Mouse (Mus musculus) embryonic facial prominence, embryonic 13.5 days (tissue): Measurements from ENCODE around the gene Klre1. TPM values are rescaled to one million over a fixed set of nuclear protein-coding genes. Genes with fewer than 3 reads are reported as not detected.

Source experiments
- ATAC-seq: fragments of 200-750 bp; cut with Nextera tagmentation; 2 replicates; pipeline ENCODE4 v1.8.0; 2017; ENCODE audit warnings: low read depth; ENCODE audit not compliant: insufficient number of reproducible peaks, insufficient read depth, low FRiP score, low TSS enrichment
- H3K27ac ChIP-seq: fragments of 300-500 bp; sonication (generic); 2 replicates; pipeline ENCODE4 v1.5.1; 2015; ENCODE audit warnings: moderate library complexity, mild to moderate bottlenecking, inconsistent platforms
- H3K27me3 ChIP-seq: fragments of 300-500 bp; sonication (generic); 2 replicates; pipeline ENCODE4 v1.6.1; 2015; ENCODE audit warnings: mild to moderate bottlenecking, inconsistent platforms
- H3K36me3 ChIP-seq: fragments of 300-500 bp; sonication (generic); 2 replicates; pipeline ENCODE4 v1.6.1; 2015; ENCODE audit warnings: mild to moderate bottlenecking, inconsistent platforms
- H3K4me1 ChIP-seq: fragments of 300-500 bp; sonication (generic); 2 replicates; pipeline ENCODE4 v1.6.1; 2015; ENCODE audit warnings: inconsistent platforms
- H3K4me2 ChIP-seq: fragments of 300-500 bp; sonication (generic); 2 replicates; pipeline ENCODE4 v1.6.1; 2015; ENCODE audit warnings: moderate library complexity, mild to moderate bottlenecking, inconsistent platforms
- H3K4me3 ChIP-seq: fragments of 300-500 bp; sonication (generic); 2 replicates; pipeline ENCODE4 v1.5.1; 2015; ENCODE audit warnings: mild to moderate bottlenecking, inconsistent platforms
- H3K9ac ChIP-seq: fragments of 300-500 bp; sonication (generic); 2 replicates; pipeline ENCODE4 v1.6.1; 2015; ENCODE audit warnings: mild to moderate bottlenecking, inconsistent platforms
- H3K9me3 ChIP-seq: fragments of 300-500 bp; sonication (generic); 2 replicates; pipeline ENCODE4 v1.6.1; 2016; ENCODE audit warnings: inconsistent platforms
- WGBS: fragments of 180-500 bp; shearing (Covaris S2); methylation state at CpG from one replicate; pipeline ENCODE4 v1.1.7; 2015; ENCODE audit warnings: mixed read lengths; 5-methylcytosine and 5-hydroxymethylcytosine counted together
- polyA plus RNA-seq: library from polyadenylated mRNA; unstranded; fragments of >200 nt; fragmentation: Nextera tagmentation; extraction: Ambion mirVana; gene quantifications from 2 replicates; pipeline ENCODE4 v1.2.1, GENCODE M21; 2015

The Klre1 gene
- not detected in 2 replicates for polyA plus RNA-seq

DNA sequence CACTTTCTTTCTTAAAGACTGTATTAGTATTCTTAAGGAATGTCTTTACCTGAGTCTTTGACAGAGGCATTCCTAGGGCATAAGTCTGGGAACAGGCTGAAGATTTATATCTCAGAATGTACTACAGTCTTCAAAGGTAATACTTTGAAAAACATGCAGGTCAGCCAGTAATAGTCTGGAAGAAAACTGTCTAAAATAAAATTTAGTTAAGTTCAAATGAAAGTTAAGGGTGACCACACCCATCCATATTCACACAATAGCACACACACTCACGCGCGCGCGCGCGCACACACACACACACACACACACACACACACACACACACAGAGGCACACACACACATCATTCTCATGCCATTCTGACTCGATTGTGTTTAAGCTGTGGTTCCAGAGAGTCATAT, at the start of gene Klre1:
TSS of gene Klre1 (plus strand) at position 301 of the 400 bp plus-strand sequence.
- Histone ChIP-seq H3K4me3 (no peak within 1 kb of the TSS), H3K9me3 (no peaks in the 10 kb centered on the region), H3K27me3 (no peaks in the 10 kb centered on the region), H3K27ac (no peak within 1 kb of the TSS), H3K36me3 (no peaks in the 10 kb centered on the region), H3K4me1 (no peaks in the 10 kb centered on the region), H3K4me2 (no peak within 1 kb of the TSS), H3K9ac (no peak within 1 kb of the TSS)
- WGBS = 93% methylated on average over 8 of the region's 8 CpGs
- ATAC-seq = no peak

DNA sequence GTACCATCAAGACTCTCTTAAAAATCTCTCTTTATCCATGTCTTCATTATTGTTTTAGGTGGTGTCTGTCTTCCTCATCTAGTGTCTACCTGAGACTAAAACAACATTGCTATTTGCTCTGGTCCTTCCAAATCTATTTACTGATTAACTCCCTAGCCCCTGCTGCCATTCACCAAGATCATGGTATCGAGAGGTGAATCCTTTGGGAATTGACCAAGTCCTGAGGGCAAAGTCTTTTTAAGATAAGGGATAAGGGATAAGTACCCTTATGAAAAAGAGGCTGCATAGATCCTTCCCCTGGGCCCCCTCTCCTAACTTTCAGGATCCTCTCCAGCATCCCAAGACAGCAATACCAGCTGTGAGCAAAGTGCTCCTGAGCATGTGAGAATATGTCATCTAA, 48.1 kb upstream of the Klre1 start:
- H3K4me3 ChIP-seq = no peak overlapping the region
- no peaks in the 10 kb centered on the region for H3K9me3 ChIP-seq
- WGBS = 74% methylated on average over 1 of the region's 1 CpGs
- H3K36me3 ChIP-seq = no peaks in the 10 kb centered on the region
- peaks cover 10% of the 10 kb centered on the region for H3K4me1 ChIP-seq
- no peak overlapping the region for H3K9ac ChIP-seq
- no peak for ATAC-seq
- no peak overlapping the region for H3K4me2 ChIP-seq
- H3K27me3 ChIP-seq = no peaks in the 10 kb centered on the region; the same call in 1 of the 2 replicates
- no peak overlapping the region for H3K27ac ChIP-seq

DNA sequence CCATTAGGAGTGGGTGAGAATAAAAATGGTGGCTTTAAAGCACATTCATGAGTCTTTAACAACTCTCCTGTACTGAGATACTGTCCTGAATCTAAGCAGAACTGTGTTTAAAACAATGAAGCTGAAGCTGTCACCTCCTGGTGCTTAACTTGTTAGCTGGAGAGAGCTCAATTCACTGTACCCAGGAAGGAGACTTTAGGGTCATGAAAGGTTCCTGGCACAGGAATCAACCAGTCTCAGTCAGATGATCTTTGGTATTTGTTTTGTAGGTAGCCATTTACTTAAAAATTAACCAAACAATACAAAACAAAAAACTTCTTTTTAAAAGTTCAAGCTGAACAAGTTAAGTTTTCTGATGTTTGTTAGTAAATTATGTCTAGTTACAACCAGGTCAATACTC, 47.4 kb upstream of the Klre1 start:
- H3K4me3 ChIP-seq = no peak overlapping the region

DNA sequence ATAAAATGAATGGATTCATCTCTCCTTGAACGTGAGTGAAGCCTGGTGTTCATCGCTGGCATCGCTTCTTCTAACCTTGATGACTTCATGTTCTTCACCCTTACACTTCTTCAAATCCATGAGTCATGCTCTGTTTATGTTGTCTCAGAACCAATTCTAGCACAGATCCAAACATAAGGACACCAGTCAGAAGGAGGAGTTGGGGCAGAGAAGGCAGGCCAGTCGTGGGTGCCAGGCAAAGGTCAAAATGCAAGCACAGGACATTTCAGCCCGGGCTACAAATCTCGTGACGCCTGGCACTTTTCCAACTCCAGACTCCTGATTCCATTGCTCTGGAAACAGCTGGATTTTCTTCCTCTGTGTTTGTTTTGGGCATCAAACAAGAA, 45.2 kb upstream of the Klre1 start:
- Histone ChIP-seq H3K27me3 (no peaks in the 10 kb centered on the region; the same call in 1 of the 2 replicates), H3K27ac (no peak overlapping the region), H3K4me3 (peak overlapping the region; percentile 84), H3K9me3 (no peaks in the 10 kb centered on the region), H3K4me1 (peaks cover 19% of the 10 kb centered on the region), H3K9ac (peak overlapping the region; percentile 80), H3K4me2 (peak overlapping the region; percentile 78), H3K36me3 (0 out of 2 replicates have a peak, but pooled peaks cover 2% of the 10 kb centered on the region)
- no peak for ATAC-seq
- WGBS = 31% methylated on average over 7 of the region's 7 CpGs

More for the DNA sequence above, 47.4 kb upstream of the Klre1 start:
- Histone ChIP-seq H3K4me2 (no peak overlapping the region), H3K27me3 (no peaks in the 10 kb centered on the region; the same call in 1 of the 2 replicates), H3K36me3 (no peaks in the 10 kb centered on the region), H3K9ac (no peak overlapping the region), H3K4me1 (peaks cover 16% of the 10 kb centered on the region), H3K27ac (no peak overlapping the region), H3K9me3 (no peaks in the 10 kb centered on the region)
- ATAC-seq = no peak

DNA sequence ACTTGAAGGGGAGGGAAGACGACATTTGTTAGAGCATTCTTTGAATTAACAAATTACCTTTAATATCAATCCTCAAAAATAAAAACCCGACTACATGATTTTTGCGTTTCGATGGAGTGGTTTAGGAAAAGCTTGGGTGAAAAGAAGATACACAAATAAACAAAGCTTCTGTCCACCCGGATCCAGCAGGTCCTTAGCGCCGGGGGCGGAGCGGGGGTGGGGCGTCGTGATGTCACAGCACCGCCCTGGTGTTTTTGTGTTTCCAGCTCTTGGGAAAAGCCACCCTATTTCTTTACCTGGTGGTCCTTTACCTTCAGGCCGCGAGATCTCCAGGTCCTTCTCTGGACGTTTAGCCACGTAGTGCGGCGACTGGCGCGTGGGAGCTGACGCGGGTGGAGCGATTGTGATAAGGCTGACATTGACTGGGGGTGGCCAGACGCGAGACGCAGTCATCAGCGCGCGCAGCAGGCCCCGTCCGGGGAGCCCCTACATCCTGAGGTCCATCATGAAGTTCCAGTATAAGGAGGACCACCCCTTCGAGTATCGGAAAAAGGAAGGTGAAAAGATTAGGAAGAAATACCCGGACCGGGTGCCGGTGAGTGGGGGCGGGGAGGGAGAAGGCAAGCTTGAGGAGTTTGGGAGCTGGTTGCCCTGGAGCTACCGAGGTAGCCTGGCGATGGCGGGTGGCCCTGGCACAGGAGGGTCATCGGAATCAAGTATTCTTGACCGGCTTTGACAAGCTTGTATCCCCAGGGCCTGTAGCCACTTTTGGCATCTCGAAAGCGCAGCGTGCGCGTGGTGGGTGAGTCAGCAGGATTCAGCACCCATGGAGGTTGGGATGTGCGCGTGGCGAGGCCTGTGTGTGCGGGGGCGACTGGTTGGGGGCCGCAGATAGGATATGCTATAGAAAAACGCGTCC, 44.5 kb upstream of the Klre1 start, which contains the start of gene Gabarapl1:
TSS of gene Gabarapl1 (plus strand) at position 219 of the 919 bp plus-strand sequence.
- ATAC-seq = 0 out of 2 replicates have a peak, but pooled peaks have one; percentile 77
- no peak within 1 kb of the TSS for H3K27ac ChIP-seq
- under 1% methylated on average over 55 of the region's 55 CpGs for WGBS

DNA sequence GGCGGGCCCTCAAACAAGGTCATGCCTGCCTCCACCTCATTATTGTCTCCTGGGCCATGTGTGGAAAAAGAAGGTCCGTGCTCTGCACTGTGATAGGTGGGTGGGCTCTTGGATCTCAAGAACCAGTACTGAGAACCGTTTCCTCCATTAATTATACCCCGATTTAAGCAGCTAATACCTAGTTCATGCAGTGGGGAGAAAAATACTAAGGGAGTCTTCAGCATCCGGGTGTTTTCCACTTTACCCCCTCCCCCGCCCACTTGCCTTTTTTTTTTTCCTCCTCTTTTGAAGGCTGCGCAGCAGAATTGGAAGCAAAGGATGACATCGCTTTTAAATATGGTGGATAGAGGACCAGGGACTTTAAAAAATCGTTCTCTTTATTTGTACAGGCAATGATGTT, 43.6 kb upstream of the Klre1 start:
- no peak overlapping the region for H3K27ac ChIP-seq
- peak overlapping the region; percentile 78 for H3K4me2 ChIP-seq
- H3K4me3 ChIP-seq = peak overlapping the region; percentile 84
- peaks cover 19% of the 10 kb centered on the region for H3K4me1 ChIP-seq
- H3K36me3 ChIP-seq = peaks cover 14% of the 10 kb centered on the region
- WGBS = 15% methylated on average over 9 of the region's 9 CpGs
- no peaks in the 10 kb centered on the region; the same call in 1 of the 2 replicates for H3K27me3 ChIP-seq
- no peak for ATAC-seq
- H3K9ac ChIP-seq = peak overlapping the region; percentile 80
- no peaks in the 10 kb centered on the region for H3K9me3 ChIP-seq

More for the DNA sequence above, 44.5 kb upstream of the Klre1 start, which contains the start of gene Gabarapl1:
- H3K4me3 ChIP-seq = peak within 1 kb of the TSS; percentile 84
- H3K9ac ChIP-seq = peak within 1 kb of the TSS; percentile 80
- no peaks in the 10 kb centered on the region; the same call in 1 of the 2 replicates for H3K27me3 ChIP-seq
- H3K4me2 ChIP-seq = peak within 1 kb of the TSS; percentile 78
- H3K36me3 ChIP-seq = 0 out of 2 replicates have a peak, but pooled peaks cover 6% of the 10 kb centered on the region
- no peaks in the 10 kb centered on the region for H3K9me3 ChIP-seq
- H3K4me1 ChIP-seq = peaks cover 19% of the 10 kb centered on the region

DNA sequence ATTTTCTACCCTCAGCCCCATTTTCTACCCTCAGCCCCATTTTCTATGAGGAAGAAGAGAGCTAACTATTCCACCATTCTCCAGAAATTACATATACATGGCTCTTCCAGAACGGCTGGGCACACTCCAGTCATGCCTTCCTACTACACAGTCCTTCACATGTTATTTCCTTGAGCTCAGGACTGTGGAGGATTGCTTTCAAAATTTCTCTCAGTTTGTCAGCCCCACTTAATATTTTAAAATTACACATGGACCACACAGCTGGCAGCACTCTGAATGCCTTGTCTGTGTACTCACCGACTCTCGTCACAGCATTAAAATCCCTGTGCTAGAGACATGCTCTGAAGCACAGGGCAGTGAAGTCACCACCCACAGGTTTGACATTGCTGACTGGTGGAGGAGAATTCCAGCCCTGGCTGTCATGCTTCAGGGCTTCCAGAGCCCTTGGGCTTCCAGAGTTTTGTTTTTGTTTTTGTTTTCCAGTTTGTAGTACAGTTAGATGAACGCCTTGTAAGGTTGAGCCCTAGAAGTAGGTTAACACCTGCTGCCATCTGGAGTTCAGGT, 43.0 kb upstream of the Klre1 start:
- Histone ChIP-seq H3K9ac (0 out of 2 replicates have a peak overlapping the region, but pooled peaks have one; percentile 36), H3K27ac (no peak overlapping the region), H3K4me1 (peaks cover 19% of the 10 kb centered on the region), H3K4me3 (peak overlapping the region; percentile 84), H3K36me3 (peaks cover 21% of the 10 kb centered on the region), H3K9me3 (no peaks in the 10 kb centered on the region), H3K27me3 (no peaks in the 10 kb centered on the region), H3K4me2 (peak overlapping the region; percentile 78)
- ATAC-seq = no peak
- WGBS = 64% methylated on average over 4 of the region's 4 CpGs

DNA sequence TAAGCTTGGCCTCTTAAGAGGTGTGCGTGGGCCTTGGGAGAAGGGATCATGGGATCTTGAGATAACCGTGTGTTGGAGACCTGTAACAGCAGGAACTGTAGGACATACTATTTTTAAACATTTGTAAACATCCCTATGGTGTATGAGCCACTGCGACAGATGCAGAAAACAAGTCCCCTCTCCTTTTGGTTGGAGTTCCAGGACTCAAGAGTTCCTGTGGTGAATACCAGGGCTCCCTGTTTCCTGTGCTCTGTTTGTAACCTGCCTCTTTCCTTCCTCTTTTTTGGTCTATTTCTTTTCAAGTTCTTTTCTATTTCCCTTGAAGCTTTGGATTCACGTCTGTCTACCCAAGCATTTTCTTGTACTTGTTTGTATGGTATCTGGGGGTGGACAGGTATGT, 42.0 kb upstream of the Klre1 start:
- WGBS = 86% methylated on average over 4 of the region's 4 CpGs
- peak overlapping the region; percentile 78; the same call in 1 of the 2 replicates for H3K4me2 ChIP-seq

DNA sequence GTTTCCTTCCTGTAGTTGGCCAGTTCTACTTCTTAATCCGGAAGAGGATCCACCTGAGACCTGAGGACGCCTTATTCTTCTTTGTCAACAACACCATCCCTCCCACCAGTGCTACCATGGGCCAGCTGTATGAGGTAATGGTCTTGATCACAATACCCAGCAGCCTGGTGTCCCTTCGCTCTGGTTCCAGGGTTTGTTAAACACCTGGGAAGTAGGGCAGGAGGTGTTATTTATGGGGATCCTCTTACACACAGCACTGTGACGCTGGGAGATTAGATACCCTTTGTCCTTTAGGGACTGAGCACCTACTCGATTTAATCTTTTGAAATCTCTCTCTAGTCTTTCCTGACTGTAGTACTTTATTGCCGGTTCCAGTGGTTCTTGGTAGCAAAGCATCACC, 39.1 kb upstream of the Klre1 start:
- H3K27ac ChIP-seq = no peak overlapping the region

More for the DNA sequence above, 42.0 kb upstream of the Klre1 start:
- no peak for ATAC-seq
- Histone ChIP-seq H3K27me3 (no peaks in the 10 kb centered on the region), H3K9ac (no peak overlapping the region), H3K9me3 (no peaks in the 10 kb centered on the region), H3K27ac (no peak overlapping the region), H3K4me3 (no peak overlapping the region), H3K36me3 (peaks cover 31% of the 10 kb centered on the region), H3K4me1 (peaks cover 19% of the 10 kb centered on the region)

DNA sequence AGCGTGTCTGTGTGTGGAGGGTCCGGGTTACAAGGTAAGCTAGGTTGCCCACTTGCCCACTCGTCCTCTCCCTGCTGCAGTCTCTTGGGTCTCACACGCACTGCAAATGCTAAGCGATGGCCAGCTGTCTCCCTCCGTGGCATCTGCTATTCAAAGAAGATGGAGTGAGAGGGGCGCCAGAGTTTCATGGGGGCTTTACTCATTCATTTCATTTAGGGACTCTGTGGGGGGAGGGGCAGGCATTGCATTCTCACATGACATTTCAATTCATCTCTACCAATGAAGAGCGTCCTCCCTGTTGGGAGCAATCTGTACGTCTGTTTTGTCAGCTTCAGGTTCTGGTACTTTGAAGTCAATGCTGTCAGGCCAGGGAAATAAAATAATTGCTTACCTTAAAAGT, 35.8 kb upstream of the Klre1 start:
- no peak for ATAC-seq
- 83% methylated on average over 9 of the region's 9 CpGs for WGBS
- no peaks in the 10 kb centered on the region for H3K27me3 ChIP-seq
- H3K4me1 ChIP-seq = no peaks in the 10 kb centered on the region
- H3K4me2 ChIP-seq = no peak overlapping the region
- no peaks in the 10 kb centered on the region for H3K9me3 ChIP-seq
- H3K36me3 ChIP-seq = peaks cover 45% of the 10 kb centered on the region
- H3K9ac ChIP-seq = no peak overlapping the region
- no peak overlapping the region for H3K4me3 ChIP-seq
- H3K27ac ChIP-seq = no peak overlapping the region

More for the DNA sequence above, 39.1 kb upstream of the Klre1 start:
- Histone ChIP-seq H3K4me2 (no peak overlapping the region), H3K4me1 (peaks cover 16% of the 10 kb centered on the region), H3K27me3 (no peaks in the 10 kb centered on the region), H3K36me3 (peaks cover 45% of the 10 kb centered on the region), H3K9ac (no peak overlapping the region), H3K4me3 (no peak overlapping the region), H3K9me3 (no peaks in the 10 kb centered on the region)
- 84% methylated on average over 6 of the region's 6 CpGs for WGBS
- no peak for ATAC-seq

DNA sequence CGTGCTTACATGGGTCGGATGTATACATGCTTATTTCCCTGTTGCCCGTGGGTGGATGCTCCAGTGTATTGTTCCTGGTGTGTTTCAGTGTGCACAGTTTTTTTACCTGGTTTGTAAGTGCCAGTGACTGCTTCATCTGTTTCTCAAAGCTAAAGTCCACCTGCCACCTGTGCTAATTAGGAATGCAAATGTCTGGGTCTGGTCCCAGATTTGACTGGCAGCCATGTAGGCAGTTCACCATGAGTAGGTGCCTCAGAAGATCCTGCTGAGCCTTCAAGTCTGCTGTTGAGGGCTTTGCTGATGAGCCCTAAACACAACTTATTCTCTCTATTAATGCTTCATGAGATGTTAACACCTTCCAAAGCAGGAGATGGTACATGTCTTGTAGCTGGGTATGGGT, 35.2 kb upstream of the Klre1 start:
- no peak overlapping the region for H3K4me2 ChIP-seq
- peaks cover 44% of the 10 kb centered on the region for H3K36me3 ChIP-seq
- H3K9ac ChIP-seq = no peak overlapping the region
- 93% methylated on average over 3 of the region's 3 CpGs for whole genome bisulfite sequencing
- H3K9me3 ChIP-seq = no peaks in the 10 kb centered on the region
- H3K27ac ChIP-seq = no peak overlapping the region
- no peaks in the 10 kb centered on the region for H3K27me3 ChIP-seq
- no peak overlapping the region for H3K4me3 ChIP-seq
- no peaks in the 10 kb centered on the region for H3K4me1 ChIP-seq
- no peak for ATAC-seq
